Mouse (Mus musculus) lung, postnatal 4 days (tissue): ENCODE measurements around the gene Rfc1.
"Not testable (repeated sequence)": the region's sequence is repeated elsewhere in the genome, so short reads cannot be mapped to it uniquely, and the experiment has no call there.

Experiments
- DNase-seq, 2 experiments: peaks; one replicate each; pipeline ENCODE4 v3.0.0; 2021

The Rfc1 gene

GRCm38 (mm10) chr5:65298167-65298950 is 37.1 kb downstream of the Rfc1 start:
- DNase-seq = no peak

GRCm38 (mm10) chr5:65294270-65294669 is 41.2 kb downstream of the Rfc1 start:
- DNase-seq = no peak

GRCm38 (mm10) chr5:65293627-65294026 is 41.8 kb downstream of the Rfc1 start:
- no peak for DNase-seq

GRCm38 (mm10) chr5:65289009-65289408 is 46.5 kb downstream of the Rfc1 start:
- DNase-seq = not testable (repeated sequence)

- DNase-seq = no peak
Observed at GRCm38 (mm10) chr5:65287751-65288701, 47.4 kb downstream of the Rfc1 start.

- peak in 1 of 2 experiments; percentile 38 for DNase-seq
Observed at GRCm38 (mm10) chr5:65284171-65284570, 51.3 kb downstream of the Rfc1 start.

GRCm38 (mm10) chr5:65281216-65281615 is 54.3 kb downstream of the Rfc1 start:
- DNase-seq = no peak

- DNase-seq = peak; percentile 26 to 73
Observed at GRCm38 (mm10) chr5:65279133-65279651, 56.3 kb downstream of the Rfc1 start.

GRCm38 (mm10) chr5:65273966-65274365 is 61.5 kb downstream of the Rfc1 start:
- DNase-seq = no peak

GRCm38 (mm10) chr5:65257910-65258505 is 77.5 kb downstream of the Rfc1 start:
- DNase-seq = no peak

GRCm38 (mm10) chr5:65250185-65250855 is 85.2 kb downstream of the Rfc1 start:
- no peak for DNase-seq

- DNase-seq = peak in 1 of 2 experiments; percentile 14
Observed at GRCm38 (mm10) chr5:65247296-65247695, 88.2 kb downstream of the Rfc1 start.

- peak in 1 of 2 experiments; percentile 36 for DNase-seq
Observed at GRCm38 (mm10) chr5:65242740-65243139, 92.7 kb downstream of the Rfc1 start.

- no peak for DNase-seq
Observed at GRCm38 (mm10) chr5:65231289-65232003, 104.0 kb downstream of the Rfc1 start.

GRCm38 (mm10) chr5:65224056-65224455 is 111.4 kb downstream of the Rfc1 start:
- no peak for DNase-seq

- DNase-seq = peak in 1 of 2 experiments; percentile 29
Observed at GRCm38 (mm10) chr5:65221037-65221436, 114.4 kb downstream of the Rfc1 start.

GRCm38 (mm10) chr5:65217305-65218269 is 117.9 kb downstream of the Rfc1 start:
- no peak for DNase-seq

- DNase-seq = peak in 1 of 2 experiments; percentile 55
Observed at GRCm38 (mm10) chr5:65213321-65213720, 122.1 kb downstream of the Rfc1 start.
